Mouse (Mus musculus) thymus, adult 2 months (tissue): ENCODE measurements around the gene 2310022B05Rik. TPM values are rescaled to one million over a fixed set of nuclear protein-coding genes. Genes with fewer than 3 reads are reported as not detected.

Experiments
- DNase-seq: peaks from one replicate; pipeline ENCODE4 v3.0.0; 2021
- H3K27ac ChIP-seq: fragments of 200-500 bp; 2 replicates; pipeline ENCODE4 v1.5.1; 2012; ENCODE audit warnings: low read length, control low read depth; ENCODE audit not compliant: control insufficient read depth, insufficient read depth
- H3K27me3 ChIP-seq: fragments of 200-500 bp; 2 replicates; pipeline ENCODE4 v1.6.1; 2012; ENCODE audit warnings: mild to moderate bottlenecking, low read length, moderate library complexity, mixed read lengths; ENCODE audit not compliant: control insufficient read depth, insufficient read depth
- H3K36me3 ChIP-seq: fragments of 200-500 bp; 2 replicates; pipeline ENCODE4 v1.6.1; 2012; ENCODE audit warnings: mild to moderate bottlenecking, low read length, moderate library complexity; ENCODE audit not compliant: control insufficient read depth, insufficient read depth
- H3K4me1 ChIP-seq: fragments of 200-500 bp; replicated peaks from 2 replicates; pipeline ENCODE4 v1.6.1; 2012; ENCODE audit warnings: low read length; ENCODE audit not compliant: control insufficient read depth, insufficient read depth
- H3K4me3 ChIP-seq: fragments of 200-500 bp; 2 replicates; pipeline ENCODE4 v1.5.1; 2012; ENCODE audit warnings: mild to moderate bottlenecking, low read length, control low read depth, moderate library complexity; ENCODE audit not compliant: control insufficient read depth, insufficient read depth
- CTCF ChIP-seq: fragments of 200-500 bp; IDR thresholded peaks from 2 replicates; pipeline ENCODE4 v1.5.1; 2012; ENCODE audit warnings: mild to moderate bottlenecking, control low read depth, low read length, moderate library complexity, borderline replicate concordance; ENCODE audit not compliant: control insufficient read depth, poor library complexity, insufficient read depth; ENCODE audit errors: extremely low read depth
- POLR2A ChIP-seq: fragments of 200-500 bp; IDR thresholded peaks from 2 replicates; pipeline ENCODE4 v1.6.1; 2012; ENCODE audit warnings: mild to moderate bottlenecking, low read length, control low read depth, moderate library complexity; ENCODE audit not compliant: control insufficient read depth, poor library complexity, insufficient read depth; ENCODE audit errors: extremely low read depth
- WGBS: fragments of 180-500 bp; shearing (Covaris S2); methylation state at CpG from one replicate; pipeline ENCODE4 v1.1.7; 2018; 5-methylcytosine and 5-hydroxymethylcytosine counted together
- polyA plus RNA-seq: library from polyadenylated mRNA; depleted of rRNA; stranded (reverse); fragments of >200 nt; gene quantifications from 2 replicates; pipeline ENCODE4 v1.2.3, GENCODE M21; 2012

2310022B05Rik gene
- polyA plus RNA-seq, 1 experiment = 18.1 TPM

DNA sequence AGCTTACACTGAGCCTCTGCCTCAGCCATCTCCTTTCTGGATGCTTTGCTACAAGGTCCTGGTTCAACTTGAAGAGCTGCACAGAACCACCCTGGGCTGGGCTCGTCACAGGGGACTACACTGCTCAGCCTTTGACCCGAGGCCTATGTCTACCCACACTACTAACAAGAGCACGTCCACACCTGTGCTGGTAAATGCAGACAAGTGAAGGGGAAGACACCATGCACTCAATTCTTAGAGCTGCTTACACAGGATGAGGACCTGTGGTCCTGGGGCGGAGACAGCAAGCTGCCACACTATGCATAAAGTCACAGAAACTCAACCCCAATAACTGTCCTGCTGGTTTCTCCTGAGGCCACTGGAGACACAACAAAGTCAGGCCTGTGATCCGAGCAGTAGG, 37.1 kb upstream of the 2310022B05Rik start:
- 33% methylated on average over 5 of the region's 5 CpGs for WGBS
- H3K36me3 ChIP-seq = no peaks in the 10 kb centered on the region; the same call in 1 of the 2 replicates
- TF ChIP-seq CTCF (no peak), POLR2A (no peak)
- H3K27me3 ChIP-seq = no peaks in the 10 kb centered on the region
- DNase-seq = peak; percentile 37
- no peak overlapping the region for H3K4me3 ChIP-seq
- peak overlapping the region; percentile 100 for H3K27ac ChIP-seq
- peaks cover 48% of the 10 kb centered on the region for H3K4me1 ChIP-seq

DNA sequence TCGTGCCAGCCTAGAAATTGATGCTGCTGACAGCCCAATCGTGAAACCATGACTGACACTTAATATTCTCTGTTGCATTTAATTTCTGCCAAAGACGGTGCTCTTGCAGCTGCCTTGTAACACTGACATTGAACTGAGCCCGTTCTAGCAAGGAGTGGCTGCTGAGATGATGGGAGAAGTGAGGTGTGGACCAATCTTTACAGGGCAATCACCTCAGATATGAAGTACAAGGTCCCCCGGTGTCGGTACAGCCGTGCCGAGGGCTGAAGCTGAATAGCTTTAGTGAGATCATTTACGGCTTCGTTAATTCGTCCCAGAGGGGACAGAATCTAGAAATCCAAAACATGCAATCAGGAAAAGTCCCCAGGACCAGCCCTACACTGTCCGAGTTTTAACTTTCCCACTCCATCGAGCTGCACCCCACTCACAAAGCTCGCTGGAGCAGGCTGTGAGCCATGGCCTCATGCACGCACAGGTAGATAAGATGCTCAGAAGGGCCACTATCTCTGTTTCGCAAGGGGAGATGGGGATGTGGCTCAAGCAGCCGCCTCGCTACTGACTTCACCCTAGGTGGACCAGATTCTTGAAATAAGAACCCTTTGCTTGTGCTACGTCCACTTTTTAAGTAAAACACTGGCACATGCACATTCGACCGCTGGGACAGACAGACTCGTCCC, 32.4 kb upstream of the 2310022B05Rik start:
- WGBS = 97% methylated on average over 22 of the region's 22 CpGs
- peaks cover 13% of the 10 kb centered on the region for H3K4me1 ChIP-seq
- peaks cover 12% of the 10 kb centered on the region for H3K36me3 ChIP-seq
- H3K27me3 ChIP-seq = no peaks in the 10 kb centered on the region
- DNase-seq = no peak
- H3K27ac ChIP-seq = no peak overlapping the region
- H3K4me3 ChIP-seq = no peak overlapping the region
- TF ChIP-seq CTCF (no peak), POLR2A (no peak)

DNA sequence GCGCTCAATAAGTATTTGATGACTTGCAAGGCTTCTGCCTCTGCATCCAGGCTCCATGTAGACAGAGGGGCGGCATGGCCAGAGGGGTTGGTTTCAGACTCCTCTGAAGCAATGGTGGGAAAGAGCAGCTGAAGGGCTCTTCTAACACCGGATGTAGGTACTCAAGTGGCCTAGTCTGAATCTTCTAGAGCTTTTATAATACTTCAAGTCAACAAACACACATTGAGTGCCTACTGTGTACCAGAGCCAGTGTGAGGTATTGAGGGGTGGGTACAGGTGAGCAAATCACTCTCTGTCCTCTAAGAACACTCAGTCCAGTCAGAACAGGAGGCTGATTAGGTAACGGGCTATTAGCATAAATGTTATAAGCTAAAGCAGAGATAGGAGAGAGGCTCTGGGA, 28.5 kb upstream of the 2310022B05Rik start:
- H3K4me1 ChIP-seq = no peaks in the 10 kb centered on the region
- H3K27ac ChIP-seq = no peak overlapping the region
- no peaks in the 10 kb centered on the region for H3K27me3 ChIP-seq
- no peak for TF ChIP-seq CTCF
- TF ChIP-seq POLR2A = no peak
- H3K4me3 ChIP-seq = no peak overlapping the region
- H3K36me3 ChIP-seq = peaks cover 24% of the 10 kb centered on the region
- whole genome bisulfite sequencing = 96% methylated on average over 4 of the region's 4 CpGs
- no peak for DNase-seq

DNA sequence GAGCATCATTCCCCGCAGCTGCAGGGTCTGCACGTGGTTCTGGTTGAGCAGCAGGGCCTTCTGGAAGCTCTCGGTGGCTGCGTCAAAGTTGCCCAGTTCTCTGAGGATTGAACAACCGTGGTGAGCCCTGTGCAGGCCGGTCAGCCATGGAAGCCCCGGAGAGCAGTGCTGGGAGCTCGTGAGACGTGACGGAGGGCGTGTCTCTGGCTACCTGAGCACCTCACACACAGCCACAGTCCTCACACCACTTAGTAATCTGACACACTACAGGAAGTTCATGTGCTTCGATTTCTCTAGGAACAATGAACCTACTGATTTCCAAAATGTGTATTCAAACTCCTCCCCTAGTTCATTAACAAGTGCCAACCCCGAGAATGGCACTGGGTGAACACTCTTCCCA, 25.7 kb upstream of the 2310022B05Rik start:
- no peak overlapping the region for H3K27ac ChIP-seq
- 97% methylated on average over 13 of the region's 13 CpGs for WGBS
- no peaks in the 10 kb centered on the region for H3K4me1 ChIP-seq
- H3K36me3 ChIP-seq = peaks cover 24% of the 10 kb centered on the region
- no peak overlapping the region for H3K4me3 ChIP-seq
- no peak for TF ChIP-seq POLR2A
- TF ChIP-seq CTCF = no peak
- no peak for DNase-seq
- H3K27me3 ChIP-seq = no peaks in the 10 kb centered on the region

DNA sequence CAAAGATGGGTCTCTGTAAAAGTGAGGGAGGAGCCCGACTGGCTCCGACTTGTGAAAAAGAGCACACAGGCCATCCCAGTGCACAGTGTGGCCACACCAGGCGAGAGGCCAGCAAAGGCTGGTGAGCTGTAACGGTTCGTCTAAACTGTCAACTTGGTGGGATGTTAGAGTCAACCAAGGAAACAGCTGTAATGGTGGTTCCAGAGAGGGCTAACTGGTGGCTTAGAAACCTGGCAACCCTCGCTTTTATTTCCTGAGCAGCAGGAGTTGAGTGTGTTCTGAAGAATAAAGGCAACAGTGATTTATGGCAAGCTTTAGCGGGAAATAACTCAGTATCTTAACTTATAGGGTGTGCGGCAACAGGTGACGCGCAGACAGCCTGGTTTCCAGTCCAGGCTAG, 19.0 kb upstream of the 2310022B05Rik start:
- no peak overlapping the region for H3K27ac ChIP-seq
- no peak overlapping the region for H3K4me3 ChIP-seq
- no peak for DNase-seq
- no peaks in the 10 kb centered on the region for H3K27me3 ChIP-seq
- peaks cover 14% of the 10 kb centered on the region; the same call in 1 of the 2 replicates for H3K36me3 ChIP-seq
- whole genome bisulfite sequencing = 45% methylated on average over 10 of the region's 10 CpGs
- no peaks in the 10 kb centered on the region for H3K4me1 ChIP-seq
- no peak for TF ChIP-seq POLR2A
- no peak for TF ChIP-seq CTCF

DNA sequence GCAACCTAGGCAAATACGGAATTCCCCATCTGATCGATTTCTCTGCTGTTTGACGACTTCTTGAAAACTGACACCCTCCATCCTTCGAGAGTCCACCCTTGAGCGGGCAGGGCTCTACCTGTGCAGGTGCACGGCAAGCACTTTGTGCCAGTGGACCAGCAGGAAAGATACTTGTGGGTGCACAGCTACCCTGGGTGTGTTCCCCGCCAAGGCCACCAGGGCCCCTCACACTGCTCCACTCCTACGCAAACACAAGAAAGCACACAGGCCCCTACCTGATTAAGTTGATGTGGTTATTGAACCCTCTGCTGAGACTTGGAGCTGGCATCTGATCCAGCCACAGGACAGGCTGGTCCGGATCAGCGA, 18.6 kb upstream of the 2310022B05Rik start:
- WGBS = 66% methylated on average over 10 of the region's 10 CpGs
- Histone ChIP-seq H3K27ac (no peak overlapping the region), H3K36me3 (peaks cover 14% of the 10 kb centered on the region; the same call in 1 of the 2 replicates), H3K27me3 (no peaks in the 10 kb centered on the region), H3K4me3 (no peak overlapping the region), H3K4me1 (no peaks in the 10 kb centered on the region)
- DNase-seq = no peak
- TF ChIP-seq POLR2A (no peak), CTCF (no peak)
